Mouse (Mus musculus) megakaryocyte, embryonic 14.5 days (primary cell): ENCODE data around the gene Ap1g1.

Experiments
- FLI1 ChIP-seq: IDR thresholded peaks from 2 replicates; pipeline ENCODE4 v1.6.1; 2012; ENCODE audit warnings: low read length, inconsistent platforms, mixed read lengths
- GATA1 ChIP-seq: IDR thresholded peaks from 3 replicates; pipeline ENCODE4 v1.6.1; 2012; ENCODE audit warnings: mixed read lengths, low read length, inconsistent platforms, borderline replicate concordance

DNA sequence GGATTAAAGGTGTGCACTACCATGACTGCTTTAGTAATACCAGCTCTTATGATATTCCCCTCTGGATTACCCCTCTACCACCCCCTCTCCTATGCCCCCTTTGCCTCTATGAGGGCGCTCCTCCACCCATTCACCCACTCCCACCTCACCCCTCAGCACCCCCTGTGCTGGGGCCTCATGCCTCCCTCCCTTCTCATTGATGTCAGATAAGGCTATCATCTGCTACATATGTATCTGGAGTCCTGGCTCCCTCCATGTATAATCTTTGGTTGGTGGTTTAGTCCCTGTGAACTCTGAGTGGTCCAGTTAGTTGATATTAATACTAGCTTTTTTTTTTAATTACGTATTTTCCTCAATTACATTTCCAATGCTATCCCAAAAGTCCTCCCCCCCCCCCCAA, 61.5 kb downstream of the Ap1g1 start:
- no peak for TF ChIP-seq FLI1
- no peak for TF ChIP-seq GATA1
